Mouse (Mus musculus) lung, adult 2 months (tissue): ENCODE measurements around the gene Aldh1b1. TPM values are rescaled to one million over a fixed set of nuclear protein-coding genes. Genes with fewer than 3 reads are reported as not detected.

Experiments
- DNase-seq: peaks from one replicate; pipeline ENCODE4 v3.0.0; 2022
- H3K4me1 ChIP-seq: fragments of 200-500 bp; 2 replicates; pipeline ENCODE4 v1.6.1; 2011; ENCODE audit warnings: low read length; ENCODE audit not compliant: control insufficient read depth, insufficient read depth
- H3K4me3 ChIP-seq: fragments of 200-500 bp; replicated peaks from 2 replicates; pipeline ENCODE3; 2011; ENCODE audit warnings: low read depth, mild to moderate bottlenecking, control low read depth, low read length; ENCODE audit errors: extremely low read depth
- CTCF ChIP-seq: fragments of 200-500 bp; IDR thresholded peaks from 2 replicates; pipeline ENCODE4 v1.5.1; 2011; ENCODE audit warnings: mild to moderate bottlenecking, low read length, control low read depth; ENCODE audit not compliant: insufficient read depth
- POLR2A ChIP-seq: fragments of 200-500 bp; IDR thresholded peaks from 2 replicates; pipeline ENCODE4 v1.6.1; 2011; ENCODE audit warnings: low read depth, mild to moderate bottlenecking, control low read depth, low read length, borderline replicate concordance; ENCODE audit errors: extremely low read depth
- WGBS: fragments of 180-500 bp; shearing (Covaris S2); methylation state at CpG from one replicate; pipeline ENCODE4 v1.1.7; 2018; 5-methylcytosine and 5-hydroxymethylcytosine counted together
- polyA plus RNA-seq: library from polyadenylated mRNA; depleted of rRNA; stranded (reverse); fragments of >200 nt; gene quantifications from 2 replicates; pipeline ENCODE4 v1.2.3, GENCODE M21; 2012

Aldh1b1 gene
- polyA plus RNA-seq, 1 experiment: 3.9 TPM

DNA sequence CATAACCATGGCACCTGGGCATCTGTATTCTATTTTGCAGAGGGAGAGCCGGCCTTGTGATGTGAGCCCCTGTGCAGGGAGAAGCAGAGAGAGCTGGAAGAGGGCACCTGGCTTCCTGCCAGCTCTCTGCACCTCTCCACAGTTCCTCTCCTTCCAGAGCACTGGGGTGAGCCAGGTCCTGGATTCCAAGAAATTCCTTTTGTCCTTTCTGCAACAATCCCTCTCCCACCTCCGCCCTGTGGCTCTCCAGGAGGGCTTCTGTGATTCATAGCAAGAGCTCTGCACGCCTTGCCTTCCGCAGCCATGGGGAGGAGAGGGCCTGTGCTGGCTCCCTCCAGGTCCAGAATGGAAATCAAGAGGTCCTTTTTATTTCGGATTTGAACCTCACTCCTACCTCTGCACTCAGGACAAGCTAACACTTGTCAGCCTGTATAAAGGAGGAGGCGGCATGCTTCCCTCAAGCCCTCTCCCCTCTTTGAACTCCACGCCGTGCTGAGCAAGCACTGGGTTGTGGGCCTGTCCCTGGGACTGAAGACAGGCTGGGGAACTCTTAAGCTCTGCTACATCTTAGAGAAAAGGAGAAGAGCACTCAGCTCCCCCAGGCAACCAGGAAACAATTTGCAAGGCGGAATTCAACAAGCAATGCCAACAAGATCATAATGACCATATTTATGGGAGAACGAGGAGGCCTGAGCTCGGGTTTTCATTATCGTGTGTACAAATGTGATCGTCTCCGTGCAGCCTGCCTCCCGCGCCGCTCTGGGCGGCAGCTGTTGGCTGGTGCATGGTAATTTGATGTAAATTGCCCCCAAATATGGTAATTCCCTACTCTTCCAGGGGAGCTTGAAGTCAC, 35.3 kb upstream of the Aldh1b1 start:
- WGBS: 28% methylated on average over 18 of the region's 18 CpGs
- peaks cover 4% of the 10 kb centered on the region for H3K4me1 ChIP-seq
- TF ChIP-seq POLR2A (no peak), CTCF (no peak)
- peak overlapping the region; percentile 31 for H3K4me3 ChIP-seq
- DNase-seq: no peak

- peak overlapping the region; percentile 31 for H3K4me3 ChIP-seq
- H3K4me1 ChIP-seq: peaks cover 4% of the 10 kb centered on the region
- WGBS: 22% methylated on average over 10 of the region's 10 CpGs
- peak; percentile 17 for DNase-seq
- TF ChIP-seq POLR2A: no peak
- no peak for TF ChIP-seq CTCF
Measured at GRCm38 (mm10) chr4:45764141-45764494, 34.7 kb upstream of the Aldh1b1 start.

GRCm38 (mm10) chr4:45765121-45765564, 33.7 kb upstream of the Aldh1b1 start:
- TF ChIP-seq POLR2A: no peak
- TF ChIP-seq CTCF: no peak
- 23% methylated on average over 16 of the region's 16 CpGs for WGBS
- H3K4me3 ChIP-seq: no peak overlapping the region
- no peak for DNase-seq
- H3K4me1 ChIP-seq: peaks cover 4% of the 10 kb centered on the region

DNA sequence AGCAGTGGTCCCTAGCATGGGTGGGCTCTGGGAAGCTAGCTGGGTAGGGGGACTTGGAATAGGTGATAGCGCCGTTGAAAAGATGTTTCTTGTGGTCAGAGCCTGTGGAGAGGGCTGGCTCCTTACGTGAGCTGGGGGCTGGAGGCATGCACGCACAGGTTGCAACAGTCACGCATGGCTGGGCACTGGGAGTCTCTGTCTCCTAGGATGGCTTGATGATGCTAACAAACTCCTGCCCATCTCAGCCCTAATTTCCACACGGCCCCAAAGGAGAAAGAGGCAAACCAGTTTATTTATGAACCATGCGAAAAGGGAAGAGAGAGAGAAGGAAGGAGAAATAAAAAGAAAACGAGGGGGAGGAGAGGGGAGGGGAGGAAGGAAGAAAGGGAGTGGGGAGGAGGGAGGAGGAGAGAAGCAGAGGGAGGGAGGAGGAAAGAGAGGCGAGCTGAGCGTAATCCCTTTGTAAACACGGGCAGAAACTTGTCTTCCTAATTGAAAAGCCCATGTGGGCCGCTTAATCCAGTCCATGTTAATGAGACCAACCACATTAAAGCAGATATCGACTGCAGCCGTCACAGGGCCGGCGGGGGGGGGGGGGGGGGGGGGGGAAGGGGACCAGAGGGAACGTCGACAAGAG, 33.1 kb upstream of the Aldh1b1 start:
- TF ChIP-seq POLR2A: no peak
- TF ChIP-seq CTCF: no peak
- DNase-seq: no peak
- WGBS: 16% methylated on average over 14 of the region's 18 CpGs
- Histone ChIP-seq H3K4me1 (peaks cover 4% of the 10 kb centered on the region), H3K4me3 (no peak overlapping the region)

DNA sequence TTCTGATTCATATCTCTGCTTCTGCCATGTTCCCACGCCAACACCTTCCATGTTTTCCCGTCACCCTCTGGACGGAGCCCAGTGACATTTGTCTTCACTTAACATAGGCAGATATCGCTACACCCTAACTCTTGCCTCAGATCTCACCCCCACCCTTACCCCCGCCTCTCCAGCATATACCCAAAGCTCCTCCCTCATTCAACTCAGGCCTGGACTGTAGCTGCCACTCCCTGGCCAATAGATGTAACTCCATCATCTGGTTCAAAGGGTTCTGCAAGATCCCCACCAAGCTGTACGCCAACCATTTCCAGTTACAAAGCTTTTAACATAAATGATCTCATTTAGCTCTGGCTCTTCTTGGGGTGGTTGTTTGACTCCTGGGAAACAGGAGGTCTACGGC, 32.0 kb upstream of the Aldh1b1 start:
- DNase-seq: no peak
- no peak for TF ChIP-seq POLR2A
- no peak for TF ChIP-seq CTCF
- 89% methylated on average over 7 of the region's 7 CpGs for WGBS
- Histone ChIP-seq H3K4me1 (peaks cover 4% of the 10 kb centered on the region), H3K4me3 (no peak overlapping the region)

GRCm38 (mm10) chr4:45767891-45768558, 30.8 kb upstream of the Aldh1b1 start:
- DNase-seq: no peak
- TF ChIP-seq CTCF (no peak), POLR2A (no peak)
- 31% methylated on average over 11 of the region's 11 CpGs for WGBS

GRCm38 (mm10) chr4:45769141-45769540, 29.7 kb upstream of the Aldh1b1 start:
- DNase-seq: no peak
- Histone ChIP-seq H3K4me1 (peaks cover 3% of the 10 kb centered on the region), H3K4me3 (no peak overlapping the region)
- TF ChIP-seq POLR2A: no peak
- WGBS: 66% methylated on average over 10 of the region's 10 CpGs

More at GRCm38 (mm10) chr4:45767891-45768558, 30.8 kb upstream of the Aldh1b1 start:
- Histone ChIP-seq H3K4me3 (no peak overlapping the region), H3K4me1 (peaks cover 4% of the 10 kb centered on the region)

DNA sequence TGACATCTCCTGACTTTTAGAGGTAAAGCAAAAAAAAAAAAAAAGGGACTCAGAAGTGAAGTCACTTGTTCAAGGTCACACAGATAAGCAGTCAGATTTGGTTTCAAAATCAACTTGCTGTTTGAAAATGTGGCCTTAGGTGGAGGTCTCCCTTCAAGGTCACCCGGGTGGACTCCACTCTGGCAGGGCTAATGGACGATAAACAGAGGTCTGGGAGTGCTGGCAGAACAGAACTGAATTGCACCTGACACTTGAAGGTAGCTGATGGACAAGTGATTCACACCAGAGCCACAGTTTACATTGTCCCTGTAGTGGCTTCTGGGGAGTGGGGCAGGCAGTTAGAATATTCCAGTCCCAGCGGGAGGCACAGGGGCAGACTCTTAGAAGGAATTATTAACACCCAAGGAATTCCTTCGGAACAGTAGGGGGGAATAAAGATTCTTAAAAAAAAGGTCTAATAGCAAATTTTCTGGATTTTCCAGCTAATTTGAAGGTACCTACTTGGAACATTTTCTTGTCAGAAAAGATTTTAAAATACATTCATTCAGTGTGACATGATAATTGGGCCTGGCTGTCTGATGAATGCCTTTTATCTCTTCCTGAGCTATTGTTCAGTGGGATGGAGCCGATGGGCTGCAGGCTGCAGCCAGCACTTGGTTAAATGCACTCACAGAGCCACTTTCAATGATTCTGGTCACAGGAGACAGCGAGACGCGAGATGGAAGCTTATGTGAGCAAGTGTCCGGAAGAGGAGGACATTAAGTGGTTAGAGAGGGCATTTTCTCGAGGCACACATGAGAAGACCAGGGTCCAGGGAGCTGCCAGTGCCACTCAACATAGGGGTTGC, 28.8 kb upstream of the Aldh1b1 start:
- H3K4me1 ChIP-seq: no peaks in the 10 kb centered on the region
- no peak for DNase-seq
- WGBS: 59% methylated on average over 10 of the region's 10 CpGs
- H3K4me3 ChIP-seq: no peak overlapping the region
- TF ChIP-seq POLR2A (no peak), CTCF (no peak)

- no peak for TF ChIP-seq POLR2A
- no peak for TF ChIP-seq CTCF
- no peak overlapping the region for H3K4me3 ChIP-seq
- no peaks in the 10 kb centered on the region for H3K4me1 ChIP-seq
- 79% methylated on average over 4 of the region's 4 CpGs for WGBS
- no peak for DNase-seq
Measured at GRCm38 (mm10) chr4:45770638-45771033, 28.2 kb upstream of the Aldh1b1 start.

- WGBS: 55% methylated on average over 8 of the region's 8 CpGs
- no peak for TF ChIP-seq CTCF
- no peak for TF ChIP-seq POLR2A
Measured at GRCm38 (mm10) chr4:45771173-45771572, 27.6 kb upstream of the Aldh1b1 start.

More at GRCm38 (mm10) chr4:45771173-45771572, 27.6 kb upstream of the Aldh1b1 start:
- no peaks in the 10 kb centered on the region for H3K4me1 ChIP-seq
- no peak overlapping the region for H3K4me3 ChIP-seq
- no peak for DNase-seq
